Mouse (Mus musculus): Measurements from ENCODE around the gene Procr.
A peak's percentile ranks its signal among the peaks of the same experiment; 100 is the strongest.

The Procr gene

DNA sequence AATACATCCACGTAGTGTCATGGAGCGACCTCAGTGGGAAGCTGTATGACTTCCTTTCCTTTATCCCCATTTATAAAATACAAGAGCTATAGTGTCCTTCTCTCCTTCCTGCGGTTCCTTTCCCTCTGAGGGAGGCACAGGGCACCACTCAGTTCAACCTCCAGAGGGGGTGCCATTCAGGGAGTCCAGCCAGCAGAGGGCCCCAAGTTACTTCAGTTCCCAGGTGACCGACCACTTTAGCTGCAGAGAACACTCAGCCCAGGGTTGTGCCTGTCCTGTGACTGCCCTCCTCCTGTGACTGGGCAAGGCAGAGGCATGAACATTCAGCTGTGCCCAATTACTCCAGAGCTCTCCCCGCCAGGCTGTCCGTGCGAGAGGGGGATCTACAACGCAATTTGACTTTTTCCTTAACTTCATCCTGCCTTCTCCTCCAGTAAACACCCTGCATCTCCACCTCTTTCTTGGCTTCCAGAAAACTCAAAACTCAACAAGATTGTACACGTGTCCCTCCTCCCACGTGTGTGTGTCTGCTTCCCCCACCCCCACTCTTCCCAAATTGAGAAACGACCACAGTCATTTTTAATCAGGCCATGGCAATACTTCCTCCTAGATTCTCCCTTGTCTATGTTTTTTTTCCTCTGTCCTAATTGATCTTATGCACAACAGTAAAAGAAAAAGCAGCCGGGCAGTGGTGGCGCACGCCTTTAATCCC, 6.1 kb downstream of the Procr start:
- peak in 1 of 2 experiments; percentile 31 for DNase-seq

GRCm38 (mm10) chr2:155764679-155765418, 13.9 kb downstream of the Procr start:
- DNase-seq = peak; percentile 94 to 95

- peak in 1 of 2 experiments; percentile 44 for DNase-seq
Measured at GRCm38 (mm10) chr2:155773664-155774063, 22.7 kb downstream of the Procr start.

- DNase-seq = peak; percentile 50 to 51
Measured at GRCm38 (mm10) chr2:155774261-155774926, 23.5 kb downstream of the Procr start.

GRCm38 (mm10) chr2:155774927-155775684, 24.2 kb downstream of the Procr start, which contains the start of gene Mmp24:
Mmp24 (plus strand) TSS chr2:155775342.
- peak; percentile 57 to 65 for DNase-seq

- DNase-seq = peak; percentile 88 to 89
Measured at GRCm38 (mm10) chr2:155775685-155776263, 24.9 kb downstream of the Procr start.

- peak; percentile 43 to 59 for DNase-seq
Measured at GRCm38 (mm10) chr2:155776824-155777687, 26.1 kb downstream of the Procr start.

- DNase-seq = no peak
Measured at GRCm38 (mm10) chr2:155777688-155777985, 26.7 kb downstream of the Procr start.

DNA sequence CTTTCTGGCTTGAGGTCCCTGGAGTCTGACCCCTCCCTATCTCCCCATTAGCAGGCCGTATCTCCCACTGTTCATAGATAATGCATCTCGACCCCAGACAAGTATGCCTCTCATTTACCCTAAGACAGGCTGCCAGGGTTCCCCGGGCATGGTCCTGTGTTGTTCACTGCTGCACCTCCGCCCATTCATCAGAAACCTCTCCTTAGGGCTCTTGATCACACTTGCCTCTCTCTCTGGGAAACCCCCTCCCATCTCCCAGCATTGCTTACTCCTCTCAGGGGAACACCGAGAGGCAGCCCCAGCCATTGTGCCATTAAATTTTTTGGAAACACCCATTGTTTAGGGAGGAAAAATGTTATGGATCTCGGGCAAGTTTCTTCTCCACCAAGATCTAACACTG, 27.1 kb downstream of the Procr start:
- DNase-seq = peak; percentile 48 to 61

GRCm38 (mm10) chr2:155779066-155779465, 28.1 kb downstream of the Procr start:
- peak in 1 of 2 experiments; percentile 56 for DNase-seq

GRCm38 (mm10) chr2:155779506-155779905, 28.6 kb downstream of the Procr start:
- peak in 1 of 2 experiments; percentile 35 for DNase-seq

DNA sequence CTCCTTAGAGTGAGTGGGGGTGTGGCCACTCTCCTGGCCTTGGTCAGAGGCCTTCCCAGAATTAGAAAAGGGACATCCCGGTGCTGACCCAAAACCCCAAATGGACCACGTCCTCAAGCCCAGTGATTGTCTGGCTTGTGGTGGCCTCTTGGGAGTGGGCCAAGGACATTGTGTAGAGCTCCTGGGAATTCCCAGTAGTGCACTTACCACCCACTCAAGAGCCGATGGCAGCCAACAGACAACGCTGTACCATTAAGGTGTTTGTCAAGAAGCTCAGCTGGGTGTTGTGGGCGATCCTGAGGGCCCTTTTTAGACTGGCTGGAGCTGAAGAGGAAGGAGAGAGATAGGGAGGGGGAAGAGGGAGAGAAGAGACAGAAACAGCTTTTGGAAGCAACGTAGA, 33.6 kb downstream of the Procr start:
- DNase-seq = peak; percentile 51 to 56

- no peak for DNase-seq
Measured at GRCm38 (mm10) chr2:155786905-155787304, 36.0 kb downstream of the Procr start.

DNA sequence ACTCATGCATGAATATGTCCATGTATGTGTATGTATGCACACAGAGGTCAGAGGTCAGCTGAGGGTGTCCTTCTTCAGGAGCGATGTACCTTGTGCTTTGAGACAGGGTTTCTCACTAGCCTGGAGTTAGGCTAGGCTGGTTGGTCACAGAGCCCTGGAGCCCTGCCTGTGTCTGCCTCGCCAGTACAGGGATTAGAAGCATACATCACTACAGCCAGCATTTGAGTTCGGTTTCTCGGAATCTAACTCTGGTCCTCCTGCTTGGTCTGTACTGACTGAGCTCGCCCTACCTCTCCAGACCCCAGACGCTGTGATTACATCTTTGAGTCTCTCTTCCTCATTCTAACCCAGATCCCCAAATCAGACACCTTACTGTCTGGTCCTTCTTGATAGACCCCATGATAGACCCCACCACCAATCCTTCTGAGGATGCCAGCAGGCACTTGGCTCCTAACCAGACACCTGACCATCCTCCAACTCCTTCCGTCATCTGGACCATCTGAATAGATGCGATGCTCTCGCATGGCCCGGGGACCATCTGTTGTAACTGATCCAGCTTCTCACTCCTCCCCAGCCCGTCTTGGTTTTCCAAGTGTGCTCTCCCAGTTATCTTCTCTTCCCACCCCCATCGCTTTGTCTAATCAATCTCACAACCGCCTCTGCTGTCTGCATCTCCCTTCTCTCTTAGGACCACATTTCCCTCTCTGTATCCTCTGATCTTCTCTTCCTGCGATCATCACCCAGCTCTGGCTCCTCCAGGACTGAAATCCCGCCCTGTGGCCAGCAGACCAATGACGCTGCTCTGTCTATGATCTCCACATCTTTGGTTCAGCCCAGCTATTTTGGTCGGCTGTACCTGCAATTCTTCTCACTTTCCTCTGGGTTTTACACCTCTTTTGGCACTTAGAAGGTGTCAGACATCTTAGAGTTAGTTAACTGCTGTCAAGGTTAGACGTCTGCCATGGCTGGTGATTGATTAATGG, 37.3 kb downstream of the Procr start:
- peak; percentile 78 to 81 for DNase-seq

GRCm38 (mm10) chr2:155792899-155793298, 42.0 kb downstream of the Procr start:
- no peak for DNase-seq

DNA sequence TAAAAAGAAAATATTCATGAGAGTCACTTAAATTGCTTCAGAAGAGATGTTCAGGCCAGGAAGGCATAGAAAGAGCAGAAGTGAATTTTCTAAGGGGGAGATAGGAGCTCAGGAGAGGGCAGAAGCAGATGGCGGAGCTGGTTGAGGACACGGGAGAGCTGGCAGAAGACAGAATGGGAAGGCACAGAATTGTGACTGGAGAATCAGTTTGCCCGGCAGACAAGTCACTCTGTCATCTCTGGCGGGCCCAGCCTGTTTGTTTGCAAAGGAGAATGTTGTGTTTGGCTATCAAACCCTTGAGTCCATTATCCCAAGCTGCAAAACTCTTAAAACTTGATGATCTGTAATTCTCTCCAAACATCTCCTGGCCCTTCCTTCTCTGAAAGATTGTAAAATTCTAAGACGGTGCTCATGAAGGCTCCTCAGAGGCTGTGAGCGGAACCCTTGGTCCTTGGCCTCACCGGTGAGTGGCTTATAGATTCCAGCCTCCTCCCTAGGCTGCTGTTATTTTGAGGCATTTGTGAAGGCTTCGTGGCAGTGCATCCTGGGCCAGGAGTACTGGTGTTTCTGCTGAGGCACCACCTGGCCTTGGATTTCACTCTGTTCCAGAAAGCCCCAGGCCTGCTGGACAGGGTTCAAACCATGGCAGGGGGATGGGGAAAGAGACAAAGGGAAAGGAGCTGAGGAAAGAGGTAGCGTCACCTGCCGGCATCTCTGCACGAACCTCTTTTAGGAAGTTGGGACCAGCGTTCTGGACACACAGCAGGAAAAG, 43.9 kb downstream of the Procr start:
- DNase-seq = peak; percentile 99 to 100

GRCm38 (mm10) chr2:155798613-155799012, 47.7 kb downstream of the Procr start:
- peak in 1 of 2 experiments; percentile 58 for DNase-seq

DNA sequence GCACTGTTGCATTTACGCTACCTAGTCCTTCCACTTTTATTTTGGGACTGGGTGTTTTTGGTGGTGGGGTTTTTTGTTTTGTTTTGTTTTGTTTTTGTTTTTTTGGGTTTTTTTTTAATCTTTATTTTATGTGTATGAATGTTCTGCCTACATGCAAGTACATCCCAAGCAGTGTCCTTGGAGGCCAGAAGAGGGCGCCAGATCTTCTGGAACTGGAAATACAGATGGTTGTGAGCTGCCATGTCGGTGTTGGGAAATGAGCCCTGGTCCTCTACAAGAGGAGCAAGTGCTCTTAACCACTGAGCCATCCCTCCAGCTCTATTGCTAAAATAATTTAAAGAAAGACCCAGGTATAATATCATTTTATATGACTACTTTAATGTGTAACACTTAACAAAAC, 51.8 kb downstream of the Procr start:
- peak in 1 of 2 experiments; percentile 69 for DNase-seq

DNA sequence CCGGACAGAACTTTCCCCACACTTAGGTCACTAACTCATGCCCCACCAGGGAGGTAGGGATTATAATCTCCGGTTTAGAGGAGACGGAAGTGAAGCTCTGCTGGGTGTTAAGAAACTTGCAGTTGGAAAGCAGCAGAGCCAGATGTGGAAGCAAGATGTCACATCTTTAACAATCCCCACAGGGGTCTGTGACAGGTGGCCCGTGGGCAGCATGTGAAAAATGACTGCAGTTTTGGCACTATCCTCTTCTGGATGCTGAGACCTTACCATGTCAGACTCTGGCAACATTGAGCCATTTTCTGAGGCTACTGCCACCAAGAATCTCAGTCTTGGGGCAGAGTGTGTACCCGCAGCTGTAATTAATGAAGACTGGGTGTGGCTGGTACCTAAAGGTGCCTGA, 53.1 kb downstream of the Procr start:
- DNase-seq = no peak

Measured in cerebellum, postnatal 14 days (tissue).